Mouse (Mus musculus): Measurements from ENCODE around the gene Mroh2a. TPM values are rescaled to one million over a fixed set of nuclear protein-coding genes. Genes with fewer than 3 reads are reported as not detected.
A peak's percentile ranks its signal among the peaks of the same experiment; 100 is the strongest.

The Mroh2a gene
- polyA plus RNA-seq, 1 experiment from 2014 or later, result 1.3 TPM

DNA sequence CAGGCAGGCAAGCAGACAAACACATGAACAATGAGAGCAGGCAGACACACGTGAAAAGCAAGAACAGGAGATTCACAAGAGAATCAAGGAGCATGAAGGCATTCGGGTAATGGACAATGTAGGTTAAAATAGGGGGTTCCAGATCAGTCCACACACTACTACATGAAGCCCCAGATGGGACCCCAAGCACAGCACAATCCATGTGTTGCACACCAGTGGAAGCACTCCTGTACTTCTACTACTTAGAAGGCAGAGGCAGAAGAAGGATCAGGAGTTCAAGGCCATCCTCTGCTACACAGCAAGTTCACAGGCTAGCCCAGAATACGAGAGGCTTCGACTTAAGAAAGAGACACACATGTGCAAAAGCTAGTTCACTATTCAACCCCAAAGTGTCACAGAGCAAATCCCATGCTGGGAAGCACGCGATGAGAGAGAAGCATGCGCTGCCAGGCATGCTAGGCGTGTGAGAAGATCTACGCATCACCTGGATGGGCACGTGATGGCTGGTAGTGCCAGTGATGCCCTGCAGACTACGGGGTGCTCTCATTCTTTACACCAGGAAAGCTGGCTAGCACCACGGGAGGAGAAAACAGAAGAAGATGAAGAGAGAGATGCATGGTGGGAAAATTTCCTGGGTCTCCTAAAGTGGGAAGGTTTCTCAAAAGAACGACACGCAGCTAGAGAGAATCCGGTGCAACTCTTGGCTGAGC, 59.5 kb downstream of the Mroh2a start:
- ATAC-seq (ENCODE audit: low FRiP score), result no peak
- WGBS, result 83% methylated on average over 15 of the region's 15 CpGs
- Histone ChIP-seq H3K27ac (no peak overlapping the region), H3K4me2 (replicated peaks) (no peak overlapping the region), H3K9me3 (replicated peaks) (peaks cover 85% of the 10 kb centered on the region), H3K4me1 (no peaks in the 10 kb centered on the region), H3K4me3 (no peak overlapping the region), H3K9ac (no peak overlapping the region), H3K27me3 (no peaks in the 10 kb centered on the region), H3K36me3 (no peaks in the 10 kb centered on the region)

DNA sequence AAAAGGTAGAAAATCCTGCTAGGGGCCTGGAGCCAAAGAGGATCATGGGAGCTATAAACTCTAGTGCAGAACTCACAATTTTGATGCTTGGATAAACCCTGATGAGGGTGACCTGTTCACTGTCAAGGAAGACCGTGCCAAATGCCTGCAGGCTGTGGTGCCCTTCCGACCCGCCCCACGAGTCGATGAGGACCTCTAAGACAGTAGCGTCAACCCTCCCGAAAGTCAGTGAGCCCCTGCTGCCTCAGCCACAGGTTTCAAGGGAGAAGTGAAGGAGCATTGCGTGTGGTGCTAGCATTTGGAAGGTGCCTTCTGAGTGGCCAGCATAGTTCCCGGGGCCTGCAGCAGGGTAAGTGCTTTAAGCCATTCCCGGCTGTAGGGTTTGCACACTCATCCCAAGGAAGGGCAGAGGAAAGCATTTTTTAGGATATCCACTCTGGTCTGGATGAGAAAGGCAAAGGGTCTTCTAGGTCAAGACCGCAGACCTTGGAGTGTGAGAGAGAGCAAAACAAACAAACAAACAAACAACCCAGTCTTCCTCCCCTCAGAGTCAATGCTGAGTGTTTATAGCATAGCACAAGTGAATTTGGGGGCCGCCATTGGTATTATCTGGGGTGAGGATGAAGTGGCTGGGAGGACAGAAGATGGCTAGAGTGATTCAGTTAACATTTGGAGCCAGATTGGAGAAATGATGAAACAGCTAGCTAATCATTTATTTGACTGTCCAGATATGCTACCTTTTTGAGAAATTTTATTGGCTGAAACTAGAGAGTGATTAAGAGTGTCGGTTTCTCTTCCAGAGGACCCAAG, 60.3 kb downstream of the Mroh2a start:
- Histone ChIP-seq H3K9me3 (replicated peaks) (peaks cover 88% of the 10 kb centered on the region), H3K4me1 (no peaks in the 10 kb centered on the region), H3K27ac (no peak overlapping the region), H3K4me2 (replicated peaks) (no peak overlapping the region), H3K36me3 (no peaks in the 10 kb centered on the region), H3K4me3 (no peak overlapping the region), H3K9ac (no peak overlapping the region), H3K27me3 (no peaks in the 10 kb centered on the region)
- ATAC-seq (ENCODE audit: low FRiP score), result no peak
- 74% methylated on average over 13 of the region's 13 CpGs for WGBS

DNA sequence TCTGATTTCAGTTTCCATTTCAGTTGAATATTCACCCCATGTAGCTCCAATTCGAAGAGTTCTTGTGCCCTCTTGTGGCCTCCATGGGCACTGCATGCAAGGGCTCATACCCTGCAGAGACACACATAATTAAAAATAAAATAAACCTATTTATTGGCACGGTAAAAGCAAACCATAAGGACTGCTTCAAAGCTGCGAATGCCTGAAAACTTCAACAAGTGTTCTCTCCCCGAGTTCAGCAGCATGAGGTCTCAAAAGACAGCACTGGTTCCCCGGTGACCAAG, 60.9 kb downstream of the Mroh2a start:
- H3K9ac ChIP-seq, result no peak overlapping the region
- no peaks in the 10 kb centered on the region for H3K27me3 ChIP-seq
- H3K27ac ChIP-seq, result no peak overlapping the region
- H3K4me1 ChIP-seq, result no peaks in the 10 kb centered on the region
- no peak overlapping the region for H3K4me2 ChIP-seq (replicated peaks)
- no peaks in the 10 kb centered on the region for H3K36me3 ChIP-seq
- ATAC-seq (ENCODE audit: low FRiP score), result no peak
- H3K9me3 ChIP-seq (replicated peaks), result peaks cover 88% of the 10 kb centered on the region
- WGBS, result 34% methylated on average over 5 of the region's 5 CpGs
- no peak overlapping the region for H3K4me3 ChIP-seq

DNA sequence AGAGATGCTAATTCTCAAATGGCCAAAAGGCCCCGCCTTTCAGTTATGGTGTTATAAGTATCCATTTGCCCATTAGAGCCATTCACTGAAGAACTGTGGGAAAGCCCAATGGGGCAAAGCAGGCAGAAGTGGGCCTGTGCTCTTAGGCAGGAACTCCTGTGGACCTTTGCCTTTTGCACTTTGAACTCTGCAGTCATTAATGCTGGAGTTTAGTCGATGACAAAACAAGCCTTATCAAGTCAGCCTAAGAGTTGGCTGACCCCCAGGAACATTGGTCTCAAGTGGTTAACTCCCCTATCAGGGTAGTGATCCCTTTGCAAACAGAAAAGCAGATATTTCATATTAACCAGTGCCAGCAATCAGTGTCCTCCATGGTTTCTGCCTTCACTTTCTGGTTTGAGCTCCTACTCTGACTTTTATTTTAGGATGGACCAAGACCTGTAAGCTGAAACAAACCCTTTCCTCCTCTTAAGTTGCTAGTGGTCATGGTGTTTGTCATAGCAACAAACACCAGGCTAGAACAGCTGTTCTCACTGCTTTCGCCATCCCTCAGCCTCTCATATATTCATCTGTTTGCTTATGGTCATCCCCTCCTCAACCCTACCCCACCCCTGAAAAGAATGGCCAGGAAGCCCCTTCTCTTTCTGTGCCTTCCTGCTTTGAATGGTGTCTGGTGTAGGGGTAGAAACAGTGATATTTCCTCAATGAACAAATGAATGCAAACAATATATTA, 61.4 kb downstream of the Mroh2a start:
- H3K4me2 ChIP-seq (replicated peaks), result no peak overlapping the region
- no peak for ATAC-seq (ENCODE audit: low FRiP score)
- H3K9ac ChIP-seq, result no peak overlapping the region
- no peaks in the 10 kb centered on the region for H3K36me3 ChIP-seq
- no peak overlapping the region for H3K4me3 ChIP-seq
- peaks cover 82% of the 10 kb centered on the region for H3K9me3 ChIP-seq (replicated peaks)
- H3K27me3 ChIP-seq, result no peaks in the 10 kb centered on the region
- WGBS, result 43% methylated on average over 3 of the region's 3 CpGs
- no peak overlapping the region for H3K27ac ChIP-seq
- no peaks in the 10 kb centered on the region for H3K4me1 ChIP-seq

DNA sequence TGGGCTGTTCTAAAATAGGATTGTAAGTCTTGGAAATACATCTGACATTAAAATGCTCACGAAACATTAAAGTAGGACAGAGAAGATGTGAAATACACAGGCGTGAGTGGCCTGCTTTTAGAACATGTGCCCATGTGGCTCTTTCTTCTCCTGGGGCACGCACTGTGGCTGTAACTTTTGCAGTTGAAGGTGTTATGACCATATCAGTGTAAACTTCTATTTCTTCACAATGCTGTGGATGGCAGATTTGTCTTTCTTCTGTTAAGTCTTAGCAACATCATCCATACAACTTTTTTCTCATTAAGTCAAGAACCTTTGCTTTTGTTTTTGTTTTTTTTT, 62.0 kb downstream of the Mroh2a start:
- no peak overlapping the region for H3K9ac ChIP-seq
- H3K4me1 ChIP-seq, result no peaks in the 10 kb centered on the region
- peaks cover 77% of the 10 kb centered on the region for H3K9me3 ChIP-seq (replicated peaks)
- no peaks in the 10 kb centered on the region for H3K36me3 ChIP-seq
- no peaks in the 10 kb centered on the region for H3K27me3 ChIP-seq
- no peak overlapping the region for H3K4me3 ChIP-seq
- H3K27ac ChIP-seq, result no peak overlapping the region
- H3K4me2 ChIP-seq (replicated peaks), result no peak overlapping the region
- WGBS, result 76% methylated on average over 3 of the region's 3 CpGs
- ATAC-seq (ENCODE audit: low FRiP score), result no peak

DNA sequence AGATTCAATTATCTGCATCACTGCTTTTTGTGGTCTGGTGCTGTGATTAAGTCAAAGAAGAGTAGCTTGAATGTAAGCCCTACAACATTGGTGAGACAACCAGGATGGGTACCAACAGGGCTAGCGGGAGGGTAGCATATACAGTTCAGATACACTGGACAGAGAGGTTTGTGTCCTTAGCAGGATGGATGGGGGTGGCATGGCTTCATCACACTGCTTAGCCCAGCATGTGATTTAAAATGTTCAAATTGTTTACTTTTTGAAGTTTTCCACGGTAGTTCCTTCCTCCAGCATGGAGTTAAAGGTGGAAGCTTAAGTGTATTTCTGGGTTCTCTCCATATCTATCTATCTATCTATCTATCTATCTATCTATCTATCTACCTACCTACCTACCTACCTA, 62.4 kb downstream of the Mroh2a start:
- 53% methylated on average over 2 of the region's 2 CpGs for WGBS
- H3K27me3 ChIP-seq, result no peaks in the 10 kb centered on the region

DNA sequence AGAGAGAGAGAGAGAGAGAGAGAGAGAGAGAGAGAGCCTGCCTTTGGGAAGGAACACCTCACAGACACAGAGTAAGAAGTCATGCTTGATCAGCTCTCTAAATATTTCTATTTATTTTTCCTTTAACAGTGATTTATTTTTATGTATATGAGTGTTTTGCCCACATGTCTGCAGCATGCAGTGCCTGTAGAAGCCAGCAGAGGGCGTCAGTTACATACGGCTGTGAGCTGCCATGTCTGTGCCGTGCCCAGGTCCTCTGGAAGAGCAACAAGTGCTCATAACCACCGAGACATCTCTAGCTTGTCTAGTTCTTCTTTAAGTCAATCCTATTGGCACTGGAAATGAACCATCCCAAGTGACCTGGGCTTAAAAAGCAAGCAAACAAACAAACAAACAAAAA, 63.1 kb downstream of the Mroh2a start:
- Histone ChIP-seq H3K36me3 (no peaks in the 10 kb centered on the region), H3K27ac (no peak overlapping the region), H3K9ac (no peak overlapping the region), H3K27me3 (no peaks in the 10 kb centered on the region), H3K4me1 (no peaks in the 10 kb centered on the region), H3K9me3 (replicated peaks) (peaks cover 70% of the 10 kb centered on the region), H3K4me2 (replicated peaks) (no peak overlapping the region), H3K4me3 (no peak overlapping the region)
- WGBS, result 43% methylated on average over 4 of the region's 4 CpGs
- no peak for ATAC-seq (ENCODE audit: low FRiP score)

More for the DNA sequence above, 62.4 kb downstream of the Mroh2a start:
- H3K27ac ChIP-seq, result no peak overlapping the region
- H3K9me3 ChIP-seq (replicated peaks), result peaks cover 73% of the 10 kb centered on the region
- H3K9ac ChIP-seq, result no peak overlapping the region
- no peak overlapping the region for H3K4me2 ChIP-seq (replicated peaks)
- ATAC-seq (ENCODE audit: low FRiP score), result no peak
- H3K4me1 ChIP-seq, result no peaks in the 10 kb centered on the region
- no peaks in the 10 kb centered on the region for H3K36me3 ChIP-seq
- no peak overlapping the region for H3K4me3 ChIP-seq

DNA sequence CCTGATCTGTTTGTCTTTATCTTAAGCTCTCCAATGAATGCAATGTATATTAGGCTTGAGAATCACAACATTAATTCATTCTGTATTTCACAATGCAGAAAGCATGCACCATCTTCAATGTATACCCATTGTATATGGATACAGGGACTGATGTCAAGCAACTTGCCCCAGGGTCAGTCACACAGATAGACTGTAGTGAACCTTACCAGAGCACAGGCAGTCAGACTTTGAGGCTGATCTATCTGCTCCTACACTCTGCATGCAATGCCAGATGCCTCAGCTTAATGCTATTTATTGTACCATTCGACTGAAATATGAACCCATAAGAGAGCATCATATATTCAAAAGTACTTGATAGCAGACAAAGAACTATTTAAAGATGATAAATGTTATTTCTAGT, 63.7 kb downstream of the Mroh2a start:
- H3K4me1 ChIP-seq, result no peaks in the 10 kb centered on the region

DNA sequence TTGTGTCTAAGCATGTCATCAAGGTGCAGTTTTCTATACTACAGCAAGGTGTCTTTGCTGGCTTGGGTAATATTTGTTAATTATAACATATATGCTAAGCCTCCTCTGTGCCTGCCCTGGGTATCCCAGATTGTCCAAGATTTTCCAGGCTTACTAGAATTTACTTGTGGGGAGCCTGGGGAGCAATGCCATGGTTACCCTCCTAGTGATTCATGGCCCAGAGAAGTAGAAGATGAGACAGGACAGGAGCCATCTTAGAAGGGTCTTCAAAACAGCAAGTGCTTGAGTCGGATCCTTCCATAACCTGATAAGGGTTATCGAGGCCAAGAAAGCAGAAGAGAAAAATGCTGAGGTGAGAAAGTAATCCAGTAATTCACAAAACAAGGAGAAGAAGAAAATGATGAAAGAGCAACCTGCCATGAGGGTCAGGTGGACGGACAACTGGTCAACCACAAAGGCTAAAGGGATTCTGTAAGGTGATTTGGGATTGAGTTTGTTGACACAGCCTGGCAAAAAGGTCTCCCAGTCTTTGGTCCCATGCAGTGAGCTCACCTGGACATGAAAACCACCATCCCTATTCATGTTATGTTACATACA, 64.7 kb downstream of the Mroh2a start:
- WGBS, result 62% methylated on average over 3 of the region's 3 CpGs
- Histone ChIP-seq H3K36me3 (no peaks in the 10 kb centered on the region), H3K4me1 (no peaks in the 10 kb centered on the region), H3K9ac (no peak overlapping the region), H3K9me3 (replicated peaks) (peaks cover 70% of the 10 kb centered on the region), H3K27me3 (no peaks in the 10 kb centered on the region), H3K4me2 (replicated peaks) (no peak overlapping the region), H3K4me3 (no peak overlapping the region), H3K27ac (no peak overlapping the region)
- ATAC-seq (ENCODE audit: low FRiP score), result 0 out of 2 replicates have a peak, but pooled peaks have one; percentile 3

More for the DNA sequence above, 63.7 kb downstream of the Mroh2a start:
- no peak for ATAC-seq (ENCODE audit: low FRiP score)
- WGBS, result 73% methylated on average over 1 of the region's 1 CpGs
- Histone ChIP-seq H3K9me3 (replicated peaks) (peaks cover 69% of the 10 kb centered on the region), H3K36me3 (no peaks in the 10 kb centered on the region), H3K4me2 (replicated peaks) (no peak overlapping the region), H3K27me3 (no peaks in the 10 kb centered on the region), H3K27ac (no peak overlapping the region), H3K9ac (no peak overlapping the region), H3K4me3 (no peak overlapping the region)

DNA sequence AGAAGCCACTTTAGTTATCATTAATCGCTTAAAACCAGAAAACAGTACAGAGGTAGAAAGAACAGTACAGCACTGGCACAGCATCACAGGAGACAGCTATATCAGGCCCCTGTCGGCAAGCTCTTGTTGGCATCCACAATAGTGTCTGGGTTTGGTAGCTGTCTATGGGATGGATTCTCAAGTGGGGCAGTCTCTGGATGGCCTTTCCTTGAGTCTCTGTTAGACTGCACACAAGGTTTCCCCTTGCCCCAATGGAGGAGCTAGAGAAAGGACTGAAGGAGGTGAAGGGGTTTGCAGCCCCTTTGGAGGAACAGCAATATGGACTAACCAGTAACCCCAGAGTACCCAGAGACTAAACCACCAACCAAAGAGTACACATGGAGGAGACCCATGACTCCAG, 65.3 kb downstream of the Mroh2a start:
- Histone ChIP-seq H3K4me1 (no peaks in the 10 kb centered on the region), H3K36me3 (no peaks in the 10 kb centered on the region), H3K27me3 (no peaks in the 10 kb centered on the region), H3K4me2 (replicated peaks) (no peak overlapping the region), H3K9me3 (replicated peaks) (peaks cover 70% of the 10 kb centered on the region), H3K4me3 (no peak overlapping the region), H3K27ac (no peak overlapping the region), H3K9ac (no peak overlapping the region)
- WGBS, result 54% methylated on average over 2 of the region's 2 CpGs
- ATAC-seq (ENCODE audit: low FRiP score), result peak; percentile 23; the same call in 1 of the 2 replicates

DNA sequence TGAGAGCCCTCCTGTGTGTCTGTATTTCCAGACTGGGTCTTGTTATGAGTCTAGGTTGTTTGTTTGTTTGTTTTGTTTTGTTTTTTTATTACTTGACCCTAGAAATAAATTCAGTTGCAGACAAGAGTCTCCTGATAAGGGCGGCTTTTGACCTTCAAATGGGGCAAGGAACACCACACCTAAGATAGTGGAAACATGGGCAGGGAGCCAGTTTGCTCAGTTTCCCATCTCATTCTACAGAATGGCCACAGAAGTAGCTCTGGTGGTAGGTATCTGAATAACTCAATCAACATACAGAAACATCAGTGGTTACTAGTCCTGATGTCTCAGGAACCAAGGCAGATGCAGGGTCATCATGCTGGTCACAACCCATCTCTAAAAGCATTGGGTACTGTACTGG, 67.9 kb downstream of the Mroh2a start:
- Histone ChIP-seq H3K9ac (no peak overlapping the region), H3K4me2 (replicated peaks) (no peak overlapping the region), H3K4me3 (no peak overlapping the region), H3K4me1 (no peaks in the 10 kb centered on the region), H3K36me3 (no peaks in the 10 kb centered on the region), H3K9me3 (replicated peaks) (peaks cover 74% of the 10 kb centered on the region), H3K27me3 (no peaks in the 10 kb centered on the region), H3K27ac (no peak overlapping the region)
- 20% methylated on average over 1 of the region's 1 CpGs for WGBS
- no peak for ATAC-seq (ENCODE audit: low FRiP score)

DNA sequence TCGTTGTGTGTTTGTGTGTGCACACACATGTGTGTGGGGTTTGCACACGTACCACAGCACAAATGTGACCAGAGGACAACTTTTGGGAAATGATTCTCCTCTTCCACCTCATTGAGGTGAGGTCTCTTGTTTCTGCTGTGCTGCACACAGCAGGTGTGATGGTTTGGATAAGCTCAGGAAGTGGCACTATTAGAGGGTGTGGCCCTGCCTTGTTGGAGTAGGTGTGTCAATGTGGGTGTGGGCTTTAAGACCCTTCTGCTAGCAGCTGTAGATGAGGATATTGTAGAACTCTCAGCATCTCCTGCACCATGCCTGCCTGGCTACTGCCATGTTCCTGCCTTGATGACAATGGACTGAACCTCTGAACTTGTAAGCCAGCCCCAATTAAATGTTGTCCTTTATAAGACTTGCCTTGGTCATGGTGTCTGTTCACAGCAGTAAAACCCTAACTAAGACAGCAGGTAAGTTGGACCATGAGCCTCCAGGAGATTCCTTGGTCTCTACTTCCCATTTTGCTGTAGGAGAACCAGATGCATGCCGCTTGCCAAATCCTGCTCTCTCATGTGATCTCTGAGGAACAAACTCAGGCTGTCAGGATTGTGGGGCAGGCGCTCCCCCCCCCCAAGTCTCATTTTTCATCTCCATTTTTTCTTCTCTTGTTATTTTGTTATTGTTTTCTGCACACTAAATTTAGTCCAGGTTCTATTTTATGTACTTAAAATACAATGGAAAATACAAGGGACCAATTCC, 69.6 kb downstream of the Mroh2a start:
- Histone ChIP-seq H3K4me3 (no peak overlapping the region), H3K36me3 (no peaks in the 10 kb centered on the region), H3K27me3 (no peaks in the 10 kb centered on the region), H3K9ac (no peak overlapping the region), H3K4me1 (no peaks in the 10 kb centered on the region), H3K4me2 (replicated peaks) (no peak overlapping the region), H3K27ac (no peak overlapping the region), H3K9me3 (replicated peaks) (peaks cover 76% of the 10 kb centered on the region)
- 74% methylated on average over 4 of the region's 4 CpGs for WGBS
- peak; percentile 23; the same call in 1 of the 2 replicates for ATAC-seq (ENCODE audit: low FRiP score)
